Mouse (Mus musculus): ENCODE measurements at regions not wholly inside any gene's neighbourhood (a gene's known extent, or its start where the extent isn't known, plus 50 kb on each side); places are given as distances from the start of the nearest gene placed in this dataset.

DNA sequence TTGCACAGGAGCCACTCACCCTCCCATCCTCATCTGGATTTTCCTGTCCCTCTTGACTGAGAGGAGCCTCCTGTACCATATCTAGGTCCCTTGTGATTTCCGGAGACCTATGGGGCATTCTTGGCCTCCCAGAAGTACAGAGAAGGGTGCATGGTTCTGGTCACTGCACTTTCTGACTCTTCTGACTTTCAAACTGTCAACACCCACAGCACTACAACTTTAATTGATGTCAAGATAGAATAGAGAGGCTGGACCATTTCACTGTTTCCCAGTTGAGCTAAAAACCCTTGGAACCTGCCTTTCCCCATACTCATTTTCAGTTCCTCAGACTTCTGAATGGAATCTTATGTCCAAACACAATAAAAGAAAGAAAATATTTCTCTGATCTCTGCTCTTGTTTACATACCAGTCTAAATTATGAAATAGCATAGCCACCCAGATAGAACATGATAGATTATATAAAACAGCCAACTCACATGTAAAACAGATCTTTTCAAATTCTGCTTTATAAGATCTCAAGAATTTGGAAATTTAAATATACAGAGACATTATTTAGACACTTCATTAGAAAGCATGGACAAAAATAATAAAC, 144.2 kb downstream of the Ptger3 start:
- DNase-seq (ENCODE audit: low read depth, low spot score) = no peak

DNA sequence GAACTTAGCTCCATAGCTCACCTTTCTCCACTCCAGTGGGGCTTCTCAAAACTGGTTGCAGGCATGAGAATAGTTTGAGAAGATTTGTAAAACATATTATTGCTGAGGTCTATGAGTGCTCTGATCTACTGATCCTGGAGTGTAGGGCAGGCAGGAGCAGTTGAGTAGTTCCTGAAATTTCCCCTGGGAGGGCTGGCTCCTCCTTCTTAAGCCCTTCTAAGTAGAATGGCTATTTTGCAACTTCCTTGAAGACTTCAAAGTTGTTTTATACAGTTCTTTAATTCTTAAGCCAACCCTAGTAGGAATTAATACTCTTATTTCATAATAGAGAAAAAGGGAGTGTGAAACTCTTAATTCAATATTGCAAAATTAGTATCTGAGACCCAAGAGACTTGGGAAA, 133.3 kb downstream of the Ptger3 start:
- DNase-seq (ENCODE audit: low read depth, low spot score) = no peak

DNA sequence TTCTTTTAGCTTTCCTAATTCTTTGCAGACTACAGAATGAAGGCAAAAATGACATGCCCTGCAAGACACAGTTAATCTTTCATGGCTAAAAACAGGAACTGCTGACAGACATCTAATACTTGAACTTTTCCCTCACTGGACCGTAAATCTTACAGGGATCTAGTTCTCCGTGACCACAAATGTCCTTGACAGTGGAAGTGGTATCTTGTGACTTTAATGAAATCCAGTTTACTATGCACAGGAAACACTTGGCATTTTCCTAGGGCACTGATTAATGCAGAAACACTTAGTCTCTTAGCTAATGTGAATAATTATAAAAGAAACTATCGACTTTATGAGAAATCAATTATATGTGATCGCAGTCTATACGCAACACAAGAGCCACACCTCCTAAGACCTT, 131.8 kb downstream of the Ptger3 start:
- no peak for DNase-seq (ENCODE audit: low read depth, low spot score)

DNA sequence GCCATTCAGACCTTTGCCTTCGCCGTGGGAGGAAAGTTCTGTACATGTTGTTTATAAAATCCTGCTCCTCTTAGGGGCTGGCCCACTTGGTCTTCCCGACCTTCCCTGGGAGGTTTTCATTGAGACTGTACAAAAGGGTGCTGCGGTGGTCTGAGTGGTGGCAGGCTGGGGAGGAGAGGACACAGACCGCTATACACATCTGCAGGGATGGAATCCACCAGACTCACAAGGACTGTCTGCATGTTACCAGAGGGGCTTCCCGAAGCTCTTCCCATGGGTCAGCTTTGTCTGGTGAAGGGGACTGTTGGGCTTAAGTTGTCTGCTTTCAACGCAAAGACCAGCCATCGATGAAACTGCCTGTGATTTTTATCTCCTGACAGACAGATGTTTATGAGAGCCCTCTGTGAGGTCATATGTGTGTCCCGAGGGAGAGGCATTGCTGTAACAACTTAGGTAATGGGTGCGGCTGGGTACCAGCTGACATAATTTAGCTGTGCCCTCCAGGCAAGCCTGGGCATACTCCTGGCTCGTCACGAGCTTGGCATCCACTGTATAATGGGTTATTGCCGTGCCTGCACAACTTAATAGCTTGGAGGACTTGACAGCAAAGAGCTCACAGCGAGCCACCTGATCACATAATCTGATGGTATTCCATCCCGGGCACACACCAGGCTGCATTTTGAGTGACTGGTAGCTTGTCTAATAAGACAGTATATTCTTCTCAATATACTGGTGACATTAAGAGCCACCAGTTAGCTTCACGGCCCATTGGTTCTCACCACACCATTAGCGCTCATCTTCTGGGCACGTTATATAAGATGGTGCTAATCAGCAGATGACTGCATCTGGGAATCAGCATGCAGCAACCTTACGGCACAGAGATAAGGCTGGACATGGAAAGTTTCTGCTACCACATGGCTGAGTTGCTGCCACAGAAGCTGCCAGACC, 128.7 kb downstream of the Ptger3 start:
- no peak for DNase-seq (ENCODE audit: low read depth, low spot score)

Data from brain, embryonic 18.5 days (tissue).